Comparison of ENCODE assay signal across 8 mouse cellular contexts in the genomic region with DNA sequence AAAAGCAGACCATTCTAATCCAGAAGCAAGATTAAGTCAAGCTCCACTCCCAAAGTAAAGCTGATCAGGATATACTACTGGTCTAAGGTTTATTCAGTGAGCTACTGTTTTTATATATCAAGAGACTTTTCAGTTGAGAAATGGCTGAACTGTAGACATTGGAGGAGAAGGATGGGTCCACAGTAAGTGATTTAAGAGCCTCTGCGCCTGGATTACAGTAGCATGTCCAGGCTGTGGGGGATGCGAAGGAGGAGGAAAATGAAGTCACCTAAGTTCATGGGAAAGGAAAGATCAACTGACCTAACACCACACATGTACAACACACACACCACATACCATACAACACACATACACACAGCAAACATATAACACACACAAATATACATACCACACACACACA. TPM values are rescaled to one million over a fixed set of nuclear protein-coding genes. Genes with fewer than 3 reads are reported as not detected.
DNase-seq lines count a peak whose midpoint lies in the region; ATAC-seq and TF ChIP-seq lines count a peak whose summit lies in the region.
"Had no signal": no experiment of that assay in that cellular context is flagged by ENCODE, and none has a peak within 500 bp of the region (broad histone marks: within the 10 kb centered on the region; RNA-seq: fewer than 3 reads in every experiment).

No protein-coding gene starts in this region.

- peak overlapping the region; percentile 67; the same call in 1 of the 2 replicates for H3K9ac ChIP-seq in kidney, embryonic 14.5 days (ENCODE audit: low read depth, low read length)
- H3K9ac ChIP-seq in forebrain, postnatal 0 days: no peak overlapping the region
- no peak overlapping the region for H3K9ac ChIP-seq in liver, postnatal 0 days (replicated peaks)

- peak overlapping the region; percentile 63 for H3K4me3 ChIP-seq in kidney, embryonic 14.5 days (ENCODE audit: low read length)
- peak overlapping the region; percentile 25; the same call in 1 of the 2 replicates for H3K4me3 ChIP-seq in cortical plate, adult 2 months (ENCODE audit: insufficient read depth, low read length)
- peak overlapping the region; percentile 40; the same call in 1 of the 2 replicates for H3K4me3 ChIP-seq in forebrain, postnatal 0 days (ENCODE audit: low read depth, low read length)
- no peak overlapping the region; the same call in 1 of the 2 replicates for H3K4me3 ChIP-seq in liver, postnatal 0 days (ENCODE audit: low read depth, low read length)

- H3K27ac ChIP-seq in kidney, embryonic 14.5 days (ENCODE audit: low read depth, low read length): 0 out of 2 replicates have a peak overlapping the region, but pooled peaks have one; percentile 67
- H3K27ac ChIP-seq in cortical plate, adult 2 months (ENCODE audit: insufficient read depth, low read length): no peak overlapping the region
- no peak overlapping the region for H3K27ac ChIP-seq in forebrain, postnatal 0 days (ENCODE audit: low read depth, low read length)
- no peak overlapping the region for H3K27ac ChIP-seq in liver, postnatal 0 days (ENCODE audit: low read depth)

- no peak for TF ChIP-seq EP300 in liver, postnatal 0 days (IDR thresholded peaks at IDR 0.05; ENCODE audit: low read depth)

- TF ChIP-seq POLR2A in cortical plate, adult 2 months (IDR thresholded peaks at IDR 0.05; ENCODE audit: extremely low read depth, insufficient read depth, low read length): no peak

- ATAC-seq in kidney, embryonic 14.5 days (ENCODE audit: low FRiP score, low TSS enrichment): no peak
- ATAC-seq in forebrain, postnatal 0 days: no peak
- no peak for ATAC-seq in liver, postnatal 0 days

- H3K27me3 ChIP-seq in kidney, embryonic 14.5 days (ENCODE audit: control insufficient read depth, insufficient read depth, low read length): no peaks in the 10 kb centered on the region
- no peaks in the 10 kb centered on the region for H3K27me3 ChIP-seq in forebrain, postnatal 0 days (ENCODE audit: insufficient read depth, low read length)
- H3K27me3 ChIP-seq in liver, postnatal 0 days (ENCODE audit: insufficient read depth, low read length): 0 out of 2 replicates have a peak, but pooled peaks cover 4% of the 10 kb centered on the region

- no peaks in the 10 kb centered on the region for H3K9me3 ChIP-seq in kidney, embryonic 14.5 days (ENCODE audit: control insufficient read depth, low read length)
- H3K9me3 ChIP-seq in forebrain, postnatal 0 days (ENCODE audit: low read length): no peaks in the 10 kb centered on the region
- H3K9me3 ChIP-seq in liver, postnatal 0 days (ENCODE audit: low read length): no peaks in the 10 kb centered on the region

- peak overlapping the region; percentile 77 for H3K4me2 ChIP-seq in kidney, embryonic 14.5 days (replicated peaks; ENCODE audit: low read depth, low read length)
- H3K4me2 ChIP-seq in forebrain, postnatal 0 days (ENCODE audit: low read depth): peak overlapping the region; percentile 71
- peak overlapping the region; percentile 53; the same call in 1 of the 2 replicates for H3K4me2 ChIP-seq in liver, postnatal 0 days (ENCODE audit: low read depth, low read length)

- TF ChIP-seq CTCF in cortical plate, adult 2 months (IDR thresholded peaks at IDR 0.05; ENCODE audit: extremely low read depth, insufficient read depth, low read length): no peak
- no peak for TF ChIP-seq CTCF in forebrain, postnatal 0 days (IDR thresholded peaks at IDR 0.05; ENCODE audit: low read depth)
- TF ChIP-seq CTCF in liver, postnatal 0 days (IDR thresholded peaks at IDR 0.05; ENCODE audit: low read depth): no peak

- 24% methylated on average over 2 of the region's 2 CpGs for WGBS in kidney, embryonic 14.5 days
- 90% methylated on average over 2 of the region's 2 CpGs for WGBS in forebrain, postnatal 0 days
- WGBS in liver, postnatal 0 days (ENCODE audit: insufficient replicate concordance): 63% methylated on average over 2 of the region's 2 CpGs

- H3K36me3 ChIP-seq in kidney, embryonic 14.5 days (ENCODE audit: control insufficient read depth, insufficient read depth, low read length): no peaks in the 10 kb centered on the region
- H3K36me3 ChIP-seq in forebrain, postnatal 0 days (ENCODE audit: insufficient read depth): no peaks in the 10 kb centered on the region
- H3K36me3 ChIP-seq in liver, postnatal 0 days (replicated peaks; ENCODE audit: insufficient read depth, low read length): no peaks in the 10 kb centered on the region

- peaks cover 13% of the 10 kb centered on the region for H3K4me1 ChIP-seq in kidney, embryonic 14.5 days (ENCODE audit: control insufficient read depth, insufficient read depth, low read length)
- H3K4me1 ChIP-seq in cortical plate, adult 2 months (ENCODE audit: control insufficient read depth, insufficient read depth, low read length): 0 out of 2 replicates have a peak, but pooled peaks cover 1% of the 10 kb centered on the region
- peaks cover 9% of the 10 kb centered on the region; the same call in 1 of the 2 replicates for H3K4me1 ChIP-seq in forebrain, postnatal 0 days (ENCODE audit: insufficient read depth)
- no peaks in the 10 kb centered on the region for H3K4me1 ChIP-seq in liver, postnatal 0 days (ENCODE audit: insufficient read depth)

- DNase-seq in kidney, postnatal 4 days: no peak
- DNase-seq in forebrain, postnatal 0 days: no peak
- no peak for DNase-seq in liver, postnatal 0 days
- DNase-seq in embryo, embryonic 10.5 days (ENCODE audit: low spot score): no peak
- DNase-seq in right cerebral cortex, adult 18-20 months: no peak
- DNase-seq: kidney, adult 11 months had no signal

RNA-seq across cellular contexts. Expression of gene Lama4, which starts 1.3 kb away (rescaled TPM):
- polyA plus RNA-seq in kidney, embryonic 14.5 days (2014; fragmentation: Nextera tagmentation; extraction: Ambion mirVana): 40.9 and 71.5 TPM in 2 replicates
- 6.3 and 8.0 TPM in 2 replicates for polyA plus RNA-seq in cortical plate, adult 2 months (2012; rRNA removed)
- total RNA-seq in forebrain, postnatal 0 days (2014; rRNA removed): 14.3 and 22.6 TPM in 2 replicates
- 9.7 and 10.4 TPM in 2 replicates for polyA plus RNA-seq in forebrain, postnatal 0 days (2015; fragmentation: Nextera tagmentation; extraction: Ambion mirVana)
- 1.7 and 2.4 TPM in 2 replicates for polyA plus RNA-seq in liver, postnatal 0 days (2015; fragmentation: Nextera tagmentation; extraction: Ambion mirVana)
